Mouse (Mus musculus): ENCODE data around the gene Naa80. TPM values are rescaled to one million over a fixed set of nuclear protein-coding genes. Genes with fewer than 3 reads are reported as not detected.
A peak's percentile ranks its signal among the peaks of the same experiment; 100 is the strongest.

Gene Naa80
- total RNA-seq, 1 experiment = 7.3 TPM

- peaks cover 5% of the 10 kb centered on the region; the same call in 1 of the 2 replicates for H3K36me3 ChIP-seq (ENCODE audit: control insufficient read depth, insufficient read depth, low read length, poor library complexity, severe bottlenecking)
- no peak for DNase-seq (ENCODE audit: low read depth, low spot score)
- in situ Hi-C loops (cut with MboI; ENCODE audit: low sequenced_read_pairs in 2 of 2, unreplicated experiment in 2 of 2) = no loop called here
Measured at GRCm38 (mm10) chr9:107629411-107629730, 50.7 kb downstream of the Naa80 start.

GRCm38 (mm10) chr9:107629901-107630425 lies 51.3 kb downstream of the Naa80 start:
- no peak for DNase-seq (ENCODE audit: low read depth, low spot score)
- in situ Hi-C loops (cut with MboI; ENCODE audit: low sequenced_read_pairs in 2 of 2, unreplicated experiment in 2 of 2) = no loop called here
- H3K9ac ChIP-seq (ENCODE audit: insufficient read depth, low read depth, low read length, poor library complexity, severe bottlenecking) = peak overlapping the region; percentile 19; the same call in 1 of the 2 replicates
- H3K9me3 ChIP-seq (ENCODE audit: control insufficient read depth, insufficient read depth, low read depth, low read length) = no peaks in the 10 kb centered on the region
- TF ChIP-seq HCFC1 (IDR thresholded peaks at IDR 0.05; ENCODE audit: borderline replicate concordance, insufficient read depth, low read length) = no peak
- TF ChIP-seq CHD2 (IDR thresholded peaks at IDR 0.05; ENCODE audit: low read depth, low read length) = no peak
- TF ChIP-seq MAFK (IDR thresholded peaks at IDR 0.05; ENCODE audit: insufficient read depth, low read depth, low read length) = no peak
- TF ChIP-seq ZNF384 (IDR thresholded peaks at IDR 0.05; ENCODE audit: low read depth, low read length) = no peak
- TF ChIP-seq ZC3H11A (IDR thresholded peaks at IDR 0.05; ENCODE audit: borderline replicate concordance, low read depth, low read length) = no peak
- peak overlapping the region; percentile 21 to 31; a peak in 3 of 4 replicates for H3K4me3 ChIP-seq (ENCODE audit: insufficient read depth in 1 of 2, low read depth in 1 of 2, low read length in 2 of 2, poor library complexity in 1 of 2, severe bottlenecking in 1 of 2)
- H3K27ac ChIP-seq (ENCODE audit: insufficient read depth, low read depth, low read length, poor library complexity, severe bottlenecking) = peak overlapping the region; percentile 69; the same call in 1 of the 2 replicates
- peaks cover 5% of the 10 kb centered on the region; the same call in 1 of the 2 replicates for H3K36me3 ChIP-seq (ENCODE audit: control insufficient read depth, insufficient read depth, low read length, poor library complexity, severe bottlenecking)
- H3K4me1 ChIP-seq (ENCODE audit: control insufficient read depth in 2 of 2, insufficient read depth in 2 of 2, low read length in 2 of 2, poor library complexity in 1 of 2) = peaks cover 14 to 54% of the 10 kb centered on the region in 2 experiments; a peak in 3 of 4 replicates

More at GRCm38 (mm10) chr9:107629411-107629730, 50.7 kb downstream of the Naa80 start:
- no peaks in the 10 kb centered on the region for H3K9me3 ChIP-seq (ENCODE audit: control insufficient read depth, insufficient read depth, low read depth, low read length)
- H3K9ac ChIP-seq (ENCODE audit: insufficient read depth, low read depth, low read length, poor library complexity, severe bottlenecking) = no peak overlapping the region
- TF ChIP-seq MAFK (IDR thresholded peaks at IDR 0.05; ENCODE audit: insufficient read depth, low read depth, low read length) (no peak), ZC3H11A (IDR thresholded peaks at IDR 0.05; ENCODE audit: borderline replicate concordance, low read depth, low read length) (no peak), HCFC1 (IDR thresholded peaks at IDR 0.05; ENCODE audit: borderline replicate concordance, insufficient read depth, low read length) (no peak), ZNF384 (IDR thresholded peaks at IDR 0.05; ENCODE audit: low read depth, low read length) (no peak), CHD2 (IDR thresholded peaks at IDR 0.05; ENCODE audit: low read depth, low read length) (no peak)
- peak overlapping the region; percentile 69; the same call in 1 of the 2 replicates for H3K27ac ChIP-seq (ENCODE audit: insufficient read depth, low read depth, low read length, poor library complexity, severe bottlenecking)
- peaks cover 14 to 60% of the 10 kb centered on the region in 2 experiments; a peak in 3 of 4 replicates for H3K4me1 ChIP-seq (ENCODE audit: control insufficient read depth in 2 of 2, insufficient read depth in 2 of 2, low read length in 2 of 2, poor library complexity in 1 of 2)
- H3K4me3 ChIP-seq (ENCODE audit: insufficient read depth in 1 of 2, low read depth in 1 of 2, low read length in 2 of 2, poor library complexity in 1 of 2, severe bottlenecking in 1 of 2) = peak overlapping the region; percentile 21 to 31; a peak in 3 of 4 replicates

GRCm38 (mm10) chr9:107630576-107630975 lies 51.9 kb downstream of the Naa80 start:
- peaks cover 14 to 50% of the 10 kb centered on the region in 2 experiments; a peak in 3 of 4 replicates for H3K4me1 ChIP-seq (ENCODE audit: control insufficient read depth in 2 of 2, insufficient read depth in 2 of 2, low read length in 2 of 2, poor library complexity in 1 of 2)
- H3K4me3 ChIP-seq (ENCODE audit: insufficient read depth in 1 of 2, low read depth in 1 of 2, low read length in 2 of 2, poor library complexity in 1 of 2, severe bottlenecking in 1 of 2) = peak overlapping the region; percentile 21 to 31; a peak in 2 of 4 replicates
- TF ChIP-seq CHD2 (IDR thresholded peaks at IDR 0.05; ENCODE audit: low read depth, low read length) = 0 out of 2 replicates have a peak, but pooled peaks have one; percentile 27
- TF ChIP-seq HCFC1 (IDR thresholded peaks at IDR 0.05; ENCODE audit: borderline replicate concordance, insufficient read depth, low read length) = no peak; the same call in 1 of the 2 replicates
- no peak for TF ChIP-seq ZC3H11A (IDR thresholded peaks at IDR 0.05; ENCODE audit: borderline replicate concordance, low read depth, low read length)
- 0 out of 2 replicates have a peak, but pooled peaks have one; percentile 11 for TF ChIP-seq ZNF384 (IDR thresholded peaks at IDR 0.05; ENCODE audit: low read depth, low read length)
- TF ChIP-seq MAFK (IDR thresholded peaks at IDR 0.05; ENCODE audit: insufficient read depth, low read depth, low read length) = no peak
- DNase-seq (ENCODE audit: low read depth, low spot score) = peak; percentile 96
- peak overlapping the region; percentile 19; the same call in 1 of the 2 replicates for H3K9ac ChIP-seq (ENCODE audit: insufficient read depth, low read depth, low read length, poor library complexity, severe bottlenecking)
- peak overlapping the region; percentile 69; the same call in 1 of the 2 replicates for H3K27ac ChIP-seq (ENCODE audit: insufficient read depth, low read depth, low read length, poor library complexity, severe bottlenecking)
- no peaks in the 10 kb centered on the region for H3K9me3 ChIP-seq (ENCODE audit: control insufficient read depth, insufficient read depth, low read depth, low read length)
- H3K36me3 ChIP-seq (ENCODE audit: control insufficient read depth, insufficient read depth, low read length, poor library complexity, severe bottlenecking) = peaks cover 1% of the 10 kb centered on the region; the same call in 1 of the 2 replicates
- in situ Hi-C loops (cut with MboI; ENCODE audit: low sequenced_read_pairs in 2 of 2, unreplicated experiment in 2 of 2) = no loop called here

- no peak for DNase-seq (ENCODE audit: low read depth, low spot score)
- H3K9me3 ChIP-seq (ENCODE audit: control insufficient read depth, insufficient read depth, low read depth, low read length) = no peaks in the 10 kb centered on the region
- in situ Hi-C loops (cut with MboI; ENCODE audit: low sequenced_read_pairs in 2 of 2, unreplicated experiment in 2 of 2) = no loop called here
- H3K4me1 ChIP-seq (ENCODE audit: control insufficient read depth in 2 of 2, insufficient read depth in 2 of 2, low read length in 2 of 2, poor library complexity in 1 of 2) = peaks cover 14 to 45% of the 10 kb centered on the region in 2 experiments; a peak in 3 of 4 replicates
- H3K9ac ChIP-seq (ENCODE audit: insufficient read depth, low read depth, low read length, poor library complexity, severe bottlenecking) = no peak overlapping the region
- no peak overlapping the region; the same call in 1 of the 2 replicates for H3K27ac ChIP-seq (ENCODE audit: insufficient read depth, low read depth, low read length, poor library complexity, severe bottlenecking)
- H3K4me3 ChIP-seq (ENCODE audit: insufficient read depth in 1 of 2, low read depth in 1 of 2, low read length in 2 of 2, poor library complexity in 1 of 2, severe bottlenecking in 1 of 2) = no peak overlapping the region
- TF ChIP-seq ZC3H11A (IDR thresholded peaks at IDR 0.05; ENCODE audit: borderline replicate concordance, low read depth, low read length) (no peak), CHD2 (IDR thresholded peaks at IDR 0.05; ENCODE audit: low read depth, low read length) (no peak), ZNF384 (IDR thresholded peaks at IDR 0.05; ENCODE audit: low read depth, low read length) (no peak), MAFK (IDR thresholded peaks at IDR 0.05; ENCODE audit: insufficient read depth, low read depth, low read length) (no peak), HCFC1 (IDR thresholded peaks at IDR 0.05; ENCODE audit: borderline replicate concordance, insufficient read depth, low read length) (no peak)
- H3K36me3 ChIP-seq (ENCODE audit: control insufficient read depth, insufficient read depth, low read length, poor library complexity, severe bottlenecking) = peaks cover 1% of the 10 kb centered on the region; the same call in 1 of the 2 replicates
Measured at GRCm38 (mm10) chr9:107631311-107631826, 52.7 kb downstream of the Naa80 start.

Data from ES-E14 (cell line).